ENCODE assay signal across 13 mouse cellular contexts in the genomic region with DNA sequence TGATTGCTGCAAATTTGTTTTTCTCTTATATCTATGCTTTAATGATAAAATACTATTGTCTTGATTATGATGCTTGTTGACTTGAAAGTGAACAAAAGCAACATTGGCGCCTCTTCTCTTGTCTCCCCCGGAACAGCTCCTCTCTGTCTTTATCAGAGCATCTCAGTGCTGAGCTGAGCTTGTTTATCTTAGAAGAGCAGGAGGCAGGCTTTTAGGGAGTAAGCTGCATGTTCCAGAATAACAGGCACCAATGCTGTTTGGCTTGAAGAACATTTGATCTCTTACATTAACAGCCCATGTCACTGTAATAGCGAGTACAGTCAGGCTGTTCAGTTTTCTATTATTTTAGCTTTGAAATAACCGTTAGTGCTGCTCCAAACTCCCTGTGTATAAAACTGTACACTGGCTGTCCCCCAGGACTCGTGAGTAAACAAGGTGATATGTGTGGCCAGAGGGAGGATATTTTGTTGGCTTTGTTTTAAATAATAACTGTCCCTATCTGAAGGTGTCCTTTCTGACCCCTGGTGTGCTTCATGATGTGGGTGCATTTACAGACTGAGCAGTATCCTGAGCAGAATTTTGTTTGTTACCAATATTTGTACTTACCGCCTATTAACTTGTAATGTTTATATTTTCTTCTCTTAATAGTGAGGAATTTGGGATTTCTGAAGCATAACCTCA.
DNase-seq lines count a peak whose midpoint lies in the region; ATAC-seq and TF ChIP-seq lines count a peak whose summit lies in the region.
"Had no signal": no experiment of that assay in that cellular context is flagged by ENCODE, and none has a peak within 500 bp of the region (broad histone marks: within the 10 kb centered on the region; RNA-seq: fewer than 3 reads in every experiment).

No protein-coding gene starts in this region.

- H3K27me3 ChIP-seq in heart, adult 2 months (ENCODE audit: control insufficient read depth, insufficient read depth, low read length) = no peaks in the 10 kb centered on the region
- H3K27me3 ChIP-seq in lung, embryonic 14.5 days (ENCODE audit: insufficient read depth, low read length) = no peaks in the 10 kb centered on the region
- H3K27me3 ChIP-seq: heart, embryonic 15.5 days had no signal

- peaks cover 14% of the 10 kb centered on the region for H3K36me3 ChIP-seq in heart, adult 2 months (ENCODE audit: control insufficient read depth, insufficient read depth, low read length)
- H3K36me3 ChIP-seq in lung, embryonic 14.5 days (ENCODE audit: insufficient read depth) = no peaks in the 10 kb centered on the region
- H3K36me3 ChIP-seq: heart, embryonic 15.5 days; limb, embryonic 10.5 days had no signal

- 56% methylated on average over 6 of the region's 6 CpGs for WGBS in heart, adult 2 months
- WGBS in lung, embryonic 14.5 days = 32% methylated on average over 6 of the region's 6 CpGs

- no peak overlapping the region for H3K4me2 ChIP-seq in lung, embryonic 14.5 days
- H3K4me2 ChIP-seq: heart, embryonic 15.5 days had no signal

- H3K4me1 ChIP-seq in heart, adult 2 months (ENCODE audit: control insufficient read depth, insufficient read depth, low read length) = peaks cover 6% of the 10 kb centered on the region
- no peaks in the 10 kb centered on the region for H3K4me1 ChIP-seq in lung, embryonic 14.5 days (ENCODE audit: insufficient read depth)

- no peaks in the 10 kb centered on the region for H3K9me3 ChIP-seq in lung, embryonic 14.5 days (ENCODE audit: low read depth, low read length)
- H3K9me3 ChIP-seq: heart, embryonic 15.5 days; limb, embryonic 10.5 days had no signal

- intact Hi-C loops in heart, adult 2 months (cut with DNase I) = no loop called here
- intact Hi-C loops in heart, postnatal 36 days (cut with DNase I) = no loop called here

- H3K79me2 ChIP-seq in heart, adult 2 months (replicated peaks; ENCODE audit: control insufficient read depth, insufficient read depth, low read length) = no peaks in the 10 kb centered on the region

- DNase-seq in heart, adult 2 months = no peak
- DNase-seq in heart, postnatal 36 days = no peak
- DNase-seq in lung, embryonic 14.5 days = no peak
- DNase-seq in lung, adult 18-20 months = no peak
- DNase-seq in adrenal gland, adult 18-20 months (ENCODE audit: low spot score in 2 of 2) = no peak
- DNase-seq in gastrocnemius, postnatal 10 days = no peak
- DNase-seq: cerebellum, postnatal 36 days; right cerebral cortex, adult 18-20 months had no signal

- no peak for ATAC-seq in lung, embryonic 14.5 days (ENCODE audit: insufficient read depth)
- peak; percentile 90 for ATAC-seq in erythroid progenitor cell, adult 5-6 weeks (replicated peaks; ENCODE audit: low FRiP score, poor library complexity, severe bottlenecking)
- ATAC-seq in megakaryocyte progenitor cell, adult 5-6 weeks (replicated peaks; ENCODE audit: poor library complexity) = peak; percentile 99

- TF ChIP-seq EP300 in heart, adult 2 months (IDR thresholded peaks at IDR 0.05; ENCODE audit: insufficient read depth, low read depth, low read length) = no peak

- TF ChIP-seq POLR2A in heart, adult 2 months (IDR thresholded peaks at IDR 0.05; ENCODE audit: insufficient read depth, low read depth, low read length) = no peak

- no peak for TF ChIP-seq CTCF in heart, adult 2 months (IDR thresholded peaks at IDR 0.05)
- TF ChIP-seq CTCF in lung, embryonic 14.5 days (IDR thresholded peaks at IDR 0.05; ENCODE audit: low read depth) = no peak

- H3K4me3 ChIP-seq in heart, adult 2 months = no peak overlapping the region
- peak overlapping the region; percentile 3; the same call in 1 of the 2 replicates for H3K4me3 ChIP-seq in lung, embryonic 14.5 days (ENCODE audit: low read depth, low read length)
- H3K4me3 ChIP-seq: heart, embryonic 15.5 days; limb, embryonic 10.5 days had no signal

- H3K27ac ChIP-seq in heart, adult 2 months = peak overlapping the region; percentile 15
- peak overlapping the region; percentile 75; the same call in 1 of the 2 replicates for H3K27ac ChIP-seq in lung, embryonic 14.5 days (ENCODE audit: low read depth)
- H3K27ac ChIP-seq: heart, embryonic 15.5 days; limb, embryonic 10.5 days; macrophage had no signal

- H3K9ac ChIP-seq in heart, adult 2 months (ENCODE audit: low read depth, low read length) = no peak overlapping the region; the same call in 1 of the 2 replicates
- H3K9ac ChIP-seq in lung, embryonic 14.5 days = no peak overlapping the region; the same call in 1 of the 2 replicates
- H3K9ac ChIP-seq: heart, embryonic 15.5 days had no signal
